Mouse (Mus musculus) c-Kit-positive CD71-positive TER-119-negative erythroid progenitor cells, embryonic 14.5 days (primary cell): Measurements from ENCODE around the gene Epha1.

Experiments used
- DNase-seq: peaks from one replicate; pipeline ENCODE4 v3.0.0-alpha.2; 2013; ENCODE audit warnings: low read depth

Epha1 gene

DNA sequence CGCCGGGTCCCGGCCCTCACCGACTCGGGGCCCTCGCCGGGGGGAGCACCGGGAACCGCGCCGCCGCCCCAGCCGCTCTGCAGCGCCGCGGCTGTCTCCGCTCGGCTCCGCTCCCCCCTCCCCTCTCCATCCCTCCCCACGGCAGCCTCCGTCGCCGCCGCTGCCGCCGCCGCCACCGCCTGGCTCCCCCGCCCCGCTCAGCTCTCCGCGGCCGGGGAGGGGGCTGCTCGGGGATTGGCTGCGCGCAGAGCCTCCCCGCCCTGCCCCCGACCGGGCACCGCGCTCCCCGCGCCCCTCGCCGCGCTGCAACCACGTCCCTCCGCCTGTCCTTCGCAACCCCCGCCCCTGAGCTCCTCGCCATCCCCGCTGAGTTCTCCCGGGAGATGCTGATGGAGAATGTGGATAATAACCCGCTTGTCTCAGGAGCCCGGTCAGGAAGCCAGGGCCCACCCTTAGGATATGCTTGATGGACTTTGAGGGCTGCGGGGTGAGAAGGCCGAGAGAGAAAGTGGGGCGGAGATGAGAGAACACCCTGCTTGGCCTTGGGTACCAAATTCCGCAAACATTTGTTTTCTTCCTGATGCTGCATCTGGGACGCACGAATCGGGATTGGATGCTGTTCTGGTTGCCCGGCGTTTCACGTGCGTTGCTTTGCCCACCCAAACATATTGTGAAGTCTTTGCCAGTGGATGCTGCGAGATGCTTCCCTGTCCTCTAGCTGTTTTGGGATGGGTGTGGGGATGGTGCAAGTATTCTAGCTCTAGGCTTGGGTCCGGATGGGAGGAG, 48.4 kb downstream of the Epha1 start, which contains the start of gene Fam131b:
TSS of gene Fam131b (minus strand) at position 162 of the 786 bp plus-strand sequence.
- no peak for DNase-seq

DNA sequence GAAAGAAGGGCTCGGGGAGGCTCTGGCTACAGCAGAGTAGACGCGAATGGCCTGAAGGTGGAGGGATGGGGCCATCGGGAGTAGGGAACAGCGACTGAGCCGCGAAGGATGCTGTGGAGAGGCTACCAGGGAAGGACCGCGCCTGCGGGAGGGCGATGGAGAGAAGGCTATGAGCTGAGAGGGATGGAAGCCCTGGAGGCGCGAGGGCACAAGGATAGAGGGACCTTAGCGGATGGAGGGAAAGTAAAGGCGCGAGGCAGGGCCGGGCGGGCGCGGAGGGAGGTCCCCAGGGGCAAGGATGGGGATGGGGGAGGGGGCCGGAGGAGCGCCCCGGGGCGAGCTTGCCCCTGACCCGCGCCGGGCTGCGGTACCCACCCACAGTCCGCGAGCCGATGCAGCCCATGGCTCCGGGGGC, 49.0 kb downstream of the Epha1 start:
- DNase-seq = no peak

DNA sequence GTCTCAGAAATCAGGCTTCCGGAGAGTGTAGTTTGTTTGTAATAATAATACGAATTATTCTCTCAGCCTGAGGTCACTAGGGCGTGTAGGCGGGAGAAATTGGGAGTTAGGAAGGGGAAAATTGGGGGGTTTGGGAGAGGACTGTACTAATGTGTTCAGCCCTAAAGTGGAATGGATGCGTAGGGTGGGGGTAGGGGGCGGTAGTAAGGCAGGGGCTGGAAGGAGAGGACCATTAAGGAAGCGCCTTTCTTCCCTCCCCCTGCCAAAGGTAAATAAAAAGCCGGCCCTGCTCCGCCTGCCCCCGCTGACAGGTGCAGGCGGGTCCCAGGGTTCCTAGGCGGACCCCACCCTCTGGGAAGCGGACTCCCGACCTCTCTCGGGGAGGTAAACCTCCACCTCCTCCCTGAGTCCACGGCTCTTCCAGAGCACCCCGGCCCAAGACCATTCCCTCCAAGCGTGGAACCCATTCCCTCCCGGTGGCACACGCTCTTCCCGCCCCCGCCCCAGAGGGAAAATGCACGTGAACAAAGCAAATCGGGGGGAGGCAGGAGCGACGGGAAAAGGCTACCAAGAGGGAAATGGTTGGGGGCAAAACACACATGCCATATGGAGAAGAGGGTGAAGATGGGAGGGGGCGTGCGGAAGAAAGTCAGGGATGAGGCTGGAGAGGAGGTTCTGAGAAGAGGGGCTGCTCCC, 49.5 kb downstream of the Epha1 start:
- DNase-seq = no peak

DNA sequence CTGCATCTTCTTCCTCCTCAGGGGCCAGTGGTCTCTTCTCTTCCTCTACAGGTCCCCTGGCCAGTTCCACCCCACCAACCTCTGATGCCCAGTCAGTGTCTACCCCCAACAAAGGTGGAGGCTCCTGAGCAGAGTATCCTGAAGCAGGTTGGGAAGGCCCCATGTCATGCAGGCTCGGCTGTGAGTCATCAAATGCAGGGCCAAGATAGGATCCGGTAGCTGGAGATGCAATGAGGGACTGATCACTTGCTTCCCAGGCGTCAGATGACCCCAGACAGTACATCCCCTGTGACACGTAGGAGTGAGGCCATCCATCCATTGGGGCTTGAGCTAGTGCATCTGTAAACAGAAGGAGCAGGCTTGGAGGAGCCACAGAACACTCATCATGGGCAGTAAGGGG, 54.8 kb downstream of the Epha1 start:
- no peak for DNase-seq

DNA sequence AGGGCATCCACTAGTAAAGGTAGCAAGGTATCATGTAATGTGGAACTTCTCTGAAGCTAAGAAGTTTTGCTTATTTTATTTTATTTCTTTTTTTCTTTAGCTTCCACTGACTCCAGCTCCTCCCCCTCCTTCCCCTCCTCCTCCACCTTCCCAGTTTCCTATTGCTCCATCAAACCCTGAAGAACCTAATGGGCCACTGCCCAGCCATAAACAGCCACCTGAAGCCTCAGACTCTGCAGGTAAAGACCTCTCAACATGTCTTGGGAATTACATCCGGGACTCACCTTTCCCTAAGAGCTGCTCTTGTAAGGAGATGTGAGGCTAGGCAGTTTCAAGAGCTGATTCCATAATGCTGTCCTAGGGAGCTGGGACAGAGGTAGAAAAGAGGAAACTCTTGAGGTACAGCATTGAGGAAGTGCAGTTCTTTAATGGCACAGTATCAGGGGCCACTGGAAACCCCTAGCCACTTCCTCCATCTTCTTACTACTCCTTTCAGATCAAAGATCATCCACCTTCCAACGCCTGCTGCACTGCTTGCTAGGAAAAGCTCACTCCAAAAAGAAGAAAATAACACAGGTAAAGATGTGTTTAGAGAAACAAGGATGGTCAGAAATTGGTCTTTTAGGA, 62.5 kb downstream of the Epha1 start:
- no peak for DNase-seq

DNA sequence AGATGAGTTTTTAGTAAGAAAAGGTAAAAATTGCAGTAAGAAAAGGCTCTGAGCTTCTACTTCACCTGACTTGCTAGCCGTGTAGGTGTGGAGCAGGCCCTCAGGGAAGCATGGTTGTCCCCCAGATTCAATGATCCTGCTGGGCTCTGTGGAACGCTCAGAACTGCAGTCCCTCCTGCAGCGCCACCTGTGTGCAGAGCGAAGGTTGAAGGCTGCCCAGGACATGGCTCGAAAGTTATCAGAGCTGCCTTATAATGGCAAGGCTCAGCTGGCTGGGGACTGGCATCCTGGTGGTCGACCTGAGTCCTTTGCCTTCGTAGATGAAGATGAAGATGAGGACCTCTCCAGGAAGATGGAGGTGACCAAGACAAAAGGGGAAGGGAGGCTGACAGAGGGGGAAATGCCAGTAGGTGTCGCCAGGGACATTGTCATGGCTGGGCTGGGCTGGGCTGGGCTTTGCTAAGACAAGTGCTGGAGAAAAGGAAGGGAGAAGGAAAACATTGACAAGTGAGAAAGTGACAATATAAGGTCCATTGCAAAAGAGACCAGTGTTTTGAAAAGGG, 63.2 kb downstream of the Epha1 start:
- DNase-seq = no peak
